Mouse (Mus musculus): ENCODE data around the gene Fut7. TPM values are rescaled to one million over a fixed set of nuclear protein-coding genes. Genes with fewer than 3 reads are reported as not detected.

The Fut7 gene
- total RNA-seq, 2 experiments from 2014 or later = 0.22 to 0.41 TPM

Small RNAs within 50 kb of the gene (microRNA-seq; reads per million reads assigned to microRNA genes)
- gene Mir3087 = 6.3 reads per million, percentile 23 among the genes with 10 or more reads in this experiment

Other genes starting within 250 kb of the Fut7 start
- 10 to 100 TPM; 34.5 to 41.9 TPM for gene Nrarp, start 242.5 kb upstream of the Fut7 start, total RNA-seq (2021)
- gene Tor4a, start 226.4 kb upstream of the Fut7 start, total RNA-seq (2021) = 1 to 10 TPM; 1.8 to 1.9 TPM
- gene Nelfb, start 211.8 kb upstream of the Fut7 start, total RNA-seq (2021) = 10 to 100 TPM; 51.1 to 56.9 TPM
- gene Stpg3, start 208.6 kb upstream of the Fut7 start, total RNA-seq (2021) = not detected
- not detected for gene Fam166a, start 204.5 kb upstream of the Fut7 start, total RNA-seq (2021)
- gene Tubb4b, start 198.6 kb upstream of the Fut7 start, total RNA-seq (2021) = 100 to 1,000 TPM; 484 to 492 TPM
- not detected for gene Slc34a3, start 188.9 kb upstream of the Fut7 start, total RNA-seq (2021)
- gene Rnf224, start 186.5 kb upstream of the Fut7 start, total RNA-seq (2021) = not detected
- gene Rnf208, start 181.0 kb upstream of the Fut7 start, total RNA-seq (2021) = 100 to 1,000 TPM; 229 to 231 TPM
- gene Cysrt1, start 180.8 kb upstream of the Fut7 start, total RNA-seq (2021) = not detected
- 1 to 10 TPM in 1 of 2 experiments, not detected in 1; 2.4 TPM for gene AL732309.1, start 176.4 kb upstream of the Fut7 start, total RNA-seq (2021)
- gene Tmem203, start 167.8 kb upstream of the Fut7 start, total RNA-seq (2021) = 10 to 100 TPM; 30.5 to 31.4 TPM
- 10 to 100 TPM; 10.8 to 14.6 TPM for gene Tprn, start 160.6 kb upstream of the Fut7 start, total RNA-seq (2021)
- 10 to 100 TPM; 72.1 to 81.0 TPM for gene Ssna1, start 150.8 kb upstream of the Fut7 start, total RNA-seq (2021)
- 10 to 100 TPM; 79.7 to 85.1 TPM for gene Anapc2, start 150.8 kb upstream of the Fut7 start, total RNA-seq (2021)
- gene Tmem210, start 135.1 kb upstream of the Fut7 start, total RNA-seq (2021) = not detected
- not detected for gene Lrrc26, start 133.4 kb upstream of the Fut7 start, total RNA-seq (2021)
- gene Grin1, start 104.1 kb upstream of the Fut7 start, total RNA-seq (2021) = 100 to 1,000 TPM; 386 to 400 TPM
- gene Man1b1, start 90.9 kb upstream of the Fut7 start, total RNA-seq (2021) = 10 to 100 TPM; 57.6 to 64.0 TPM
- 10 to 100 TPM; 24.7 to 28.5 TPM for gene Dpp7, start 66.9 kb upstream of the Fut7 start, total RNA-seq (2021)
- 10 to 100 TPM in 1 of 2 experiments, 1 to 10 TPM in 1; 6.3 to 12.1 TPM for gene Uap1l1, start 57.6 kb upstream of the Fut7 start, total RNA-seq (2021)
- 1 to 10 TPM; 9.6 to 9.9 TPM for gene Sapcd2, start 50.9 kb upstream of the Fut7 start, total RNA-seq (2021)
- gene Entpd2, start 27.4 kb upstream of the Fut7 start, total RNA-seq (2021) = 10 to 100 TPM; 12.2 to 15.6 TPM
- gene Npdc1, start 23.9 kb upstream of the Fut7 start, total RNA-seq (2021) = 100 to 1,000 TPM; 401 to 408 TPM
- gene Abca2, start 5.4 kb downstream of the Fut7 start, total RNA-seq (2021) = 100 to 1,000 TPM; 113 to 121 TPM
- gene Clic3, start 33.6 kb downstream of the Fut7 start, total RNA-seq (2021) = under 1 TPM in 1 of 2 experiments, not detected in 1; 0.87 TPM
- gene Paxx, start 37.8 kb downstream of the Fut7 start, total RNA-seq (2021) = 10 to 100 TPM; 72.0 to 79.5 TPM
- 1,000 to 10,000 TPM; 1,004 to 1,053 TPM for gene Ptgds, start 46.8 kb downstream of the Fut7 start, total RNA-seq (2021)
- gene Lcn12, start 70.6 kb downstream of the Fut7 start, total RNA-seq (2021) = not detected
- 100 to 1,000 TPM; 127 TPM for gene Fbxw5, start 77.5 kb downstream of the Fut7 start, total RNA-seq (2021)
- gene C8g, start 78.5 kb downstream of the Fut7 start, total RNA-seq (2021) = 1 to 10 TPM; 1.2 to 2.3 TPM
- 1 to 10 TPM; 7.8 to 8.6 TPM for gene Traf2, start 123.7 kb downstream of the Fut7 start, total RNA-seq (2021)
- gene Edf1, start 134.6 kb downstream of the Fut7 start, total RNA-seq (2021) = 100 to 1,000 TPM; 181 to 191 TPM
- gene Mamdc4, start 151.6 kb downstream of the Fut7 start, total RNA-seq (2021) = 1 to 10 TPM; 1.7 to 2.2 TPM
- 100 to 1,000 TPM; 103 to 105 TPM for gene Phpt1, start 152.0 kb downstream of the Fut7 start, total RNA-seq (2021)
- 100 to 1,000 TPM; 104 to 108 TPM for gene Ajm1, start 158.5 kb downstream of the Fut7 start, total RNA-seq (2021)
- gene Rabl6, start 185.3 kb downstream of the Fut7 start, total RNA-seq (2021) = 10 to 100 TPM; 81.8 to 96.7 TPM
- not detected for gene Ccdc183, start 194.4 kb downstream of the Fut7 start, total RNA-seq (2021)
- gene Tmem141, start 198.7 kb downstream of the Fut7 start, total RNA-seq (2021) = 10 to 100 TPM; 20.5 to 24.5 TPM
- gene Fcna, start 204.8 kb downstream of the Fut7 start, total RNA-seq (2021) = under 1 TPM; 0.69 to 0.99 TPM
- gene Lcn8, start 229.9 kb downstream of the Fut7 start, total RNA-seq (2021) = not detected
- gene Lcn5, start 234.7 kb downstream of the Fut7 start, total RNA-seq (2021) = not detected